Comparison of ENCODE assay signal across 9 mouse cellular contexts in genomic region chr15:85675126-85675525, GRCm38 (mm10). TPM values are rescaled to one million over a fixed set of nuclear protein-coding genes. Genes with fewer than 3 reads are reported as not detected.
A peak's percentile ranks its signal among the peaks of the same experiment; 100 is the strongest.
DNase-seq lines count a peak whose midpoint lies in the region; ATAC-seq and TF ChIP-seq lines count a peak whose summit lies in the region.
"Had no signal": no experiment of that assay in that cellular context is flagged by ENCODE, and none has a peak within 500 bp of the region (broad histone marks: within the 10 kb centered on the region; RNA-seq: fewer than 3 reads in every experiment).

No protein-coding gene starts in this region.

- H3K9ac ChIP-seq in hindbrain, embryonic 12.5 days, result peak overlapping the region; percentile 35; the same call in 1 of the 2 replicates
- no peak overlapping the region for H3K9ac ChIP-seq in hindbrain, embryonic 11.5 days (ENCODE audit: low read depth, low read length)
- peak overlapping the region; percentile 38; the same call in 1 of the 2 replicates for H3K9ac ChIP-seq in lung, embryonic 16.5 days (ENCODE audit: low read length)
- H3K9ac ChIP-seq in lung, postnatal 0 days (replicated peaks; ENCODE audit: low read depth), result no peak overlapping the region
- peak overlapping the region; percentile 97 for H3K9ac ChIP-seq in hindbrain, embryonic 14.5 days

- H3K9me3 ChIP-seq in hindbrain, embryonic 12.5 days (replicated peaks), result no peaks in the 10 kb centered on the region
- H3K9me3 ChIP-seq in hindbrain, embryonic 11.5 days (ENCODE audit: control insufficient read depth, low read length), result no peaks in the 10 kb centered on the region
- H3K9me3 ChIP-seq in lung, embryonic 16.5 days (ENCODE audit: control insufficient read depth, low read length), result no peaks in the 10 kb centered on the region
- no peaks in the 10 kb centered on the region for H3K9me3 ChIP-seq in lung, postnatal 0 days (ENCODE audit: low read length)
- H3K9me3 ChIP-seq in hindbrain, embryonic 14.5 days (ENCODE audit: control insufficient read depth, low read length), result no peaks in the 10 kb centered on the region

- no peak for TF ChIP-seq CTCF in lung, postnatal 0 days (IDR thresholded peaks at IDR 0.05)
- TF ChIP-seq CTCF in olfactory bulb, adult 2 months (IDR thresholded peaks at IDR 0.05; ENCODE audit: insufficient read depth, low read depth, low read length), result no peak

- WGBS in hindbrain, embryonic 12.5 days, result 89% methylated on average over 7 of the region's 7 CpGs
- 90% methylated on average over 7 of the region's 7 CpGs for WGBS in hindbrain, embryonic 11.5 days
- WGBS in lung, embryonic 16.5 days, result 77% methylated on average over 7 of the region's 7 CpGs
- WGBS in lung, postnatal 0 days, result 77% methylated on average over 7 of the region's 7 CpGs
- WGBS in hindbrain, embryonic 14.5 days, result 80% methylated on average over 7 of the region's 7 CpGs
- WGBS in olfactory bulb, adult 2 months, result 5% methylated on average over 7 of the region's 7 CpGs

- ATAC-seq in hindbrain, embryonic 12.5 days (ENCODE audit: low FRiP score), result no peak
- no peak for ATAC-seq in hindbrain, embryonic 11.5 days (ENCODE audit: low FRiP score)
- ATAC-seq in lung, embryonic 16.5 days (ENCODE audit: low read depth), result no peak
- ATAC-seq in lung, postnatal 0 days, result no peak
- no peak for ATAC-seq in hindbrain, embryonic 14.5 days (ENCODE audit: low FRiP score)
- no peak for ATAC-seq in frontal cortex, adult (ENCODE audit: low TSS enrichment)

- no peak for TF ChIP-seq EP300 in lung, postnatal 0 days (IDR thresholded peaks at IDR 0.05)

- TF ChIP-seq POLR2A in olfactory bulb, adult 2 months (IDR thresholded peaks at IDR 0.05; ENCODE audit: insufficient read depth, low read depth, low read length), result no peak

- DNase-seq in hindbrain, embryonic 11.5 days (ENCODE audit: low spot score), result no peak
- no peak for DNase-seq in lung, postnatal 0 days (ENCODE audit: low spot score)
- DNase-seq in hindbrain, embryonic 14.5 days (ENCODE audit: low spot score), result no peak
- DNase-seq: embryo, embryonic 11 days had no signal

- no peak overlapping the region for H3K27ac ChIP-seq in hindbrain, embryonic 12.5 days
- no peak overlapping the region for H3K27ac ChIP-seq in hindbrain, embryonic 11.5 days (ENCODE audit: low read depth, low read length)
- no peak overlapping the region for H3K27ac ChIP-seq in lung, embryonic 16.5 days (ENCODE audit: low read length)
- H3K27ac ChIP-seq in lung, postnatal 0 days (ENCODE audit: low read length), result no peak overlapping the region
- peak overlapping the region; percentile 7; the same call in 1 of the 2 replicates for H3K27ac ChIP-seq in hindbrain, embryonic 14.5 days
- H3K27ac ChIP-seq in olfactory bulb, adult 2 months (ENCODE audit: insufficient read depth, low read depth, low read length), result peak overlapping the region; percentile 97
- H3K27ac ChIP-seq: macrophage had no signal

- H3K36me3 ChIP-seq in hindbrain, embryonic 12.5 days, result 0 out of 2 replicates have a peak, but pooled peaks cover 3% of the 10 kb centered on the region
- no peaks in the 10 kb centered on the region for H3K36me3 ChIP-seq in hindbrain, embryonic 11.5 days (ENCODE audit: control insufficient read depth, insufficient read depth, low read length)
- peaks cover 7% of the 10 kb centered on the region; the same call in 1 of the 2 replicates for H3K36me3 ChIP-seq in lung, embryonic 16.5 days (ENCODE audit: control insufficient read depth, insufficient read depth, low read length)
- H3K36me3 ChIP-seq in lung, postnatal 0 days (ENCODE audit: insufficient read depth, low read length), result no peaks in the 10 kb centered on the region
- peaks cover 29% of the 10 kb centered on the region for H3K36me3 ChIP-seq in hindbrain, embryonic 14.5 days (replicated peaks; ENCODE audit: control insufficient read depth, insufficient read depth)

- H3K27me3 ChIP-seq in hindbrain, embryonic 12.5 days, result peaks cover 83% of the 10 kb centered on the region
- H3K27me3 ChIP-seq in hindbrain, embryonic 11.5 days (ENCODE audit: control insufficient read depth, insufficient read depth, low read length), result peaks cover 66% of the 10 kb centered on the region
- H3K27me3 ChIP-seq in lung, embryonic 16.5 days (ENCODE audit: control insufficient read depth, insufficient read depth, low read depth, low read length), result no peaks in the 10 kb centered on the region
- no peaks in the 10 kb centered on the region for H3K27me3 ChIP-seq in lung, postnatal 0 days (replicated peaks; ENCODE audit: insufficient read depth, low read length)
- peaks cover 16% of the 10 kb centered on the region; the same call in 1 of the 2 replicates for H3K27me3 ChIP-seq in hindbrain, embryonic 14.5 days (ENCODE audit: control insufficient read depth, insufficient read depth, low read length)

- H3K4me2 ChIP-seq in hindbrain, embryonic 12.5 days (replicated peaks), result peak overlapping the region; percentile 79
- no peak overlapping the region for H3K4me2 ChIP-seq in hindbrain, embryonic 11.5 days (replicated peaks; ENCODE audit: low read depth, low read length)
- H3K4me2 ChIP-seq in lung, embryonic 16.5 days (ENCODE audit: low read depth, low read length), result no peak overlapping the region
- H3K4me2 ChIP-seq in lung, postnatal 0 days (replicated peaks; ENCODE audit: low read depth, low read length), result no peak overlapping the region
- peak overlapping the region; percentile 80 for H3K4me2 ChIP-seq in hindbrain, embryonic 14.5 days (replicated peaks)

- H3K4me1 ChIP-seq in hindbrain, embryonic 12.5 days, result peaks cover 53% of the 10 kb centered on the region
- H3K4me1 ChIP-seq in hindbrain, embryonic 11.5 days (replicated peaks; ENCODE audit: control insufficient read depth, insufficient read depth, low read length), result 0 out of 2 replicates have a peak, but pooled peaks cover 2% of the 10 kb centered on the region
- H3K4me1 ChIP-seq in lung, embryonic 16.5 days (replicated peaks; ENCODE audit: control insufficient read depth, insufficient read depth, low read length), result peaks cover 55% of the 10 kb centered on the region
- H3K4me1 ChIP-seq in lung, postnatal 0 days (ENCODE audit: insufficient read depth, low read depth, low read length), result peaks cover 21% of the 10 kb centered on the region; the same call in 1 of the 2 replicates
- H3K4me1 ChIP-seq in hindbrain, embryonic 14.5 days (replicated peaks; ENCODE audit: control insufficient read depth, insufficient read depth, low read length), result peaks cover 56% of the 10 kb centered on the region
- peaks cover 20% of the 10 kb centered on the region for H3K4me1 ChIP-seq in olfactory bulb, adult 2 months (ENCODE audit: control insufficient read depth, insufficient read depth, low read length)

- H3K4me3 ChIP-seq in hindbrain, embryonic 12.5 days, result peak overlapping the region; percentile 15; the same call in 1 of the 2 replicates
- H3K4me3 ChIP-seq in hindbrain, embryonic 11.5 days (ENCODE audit: low read depth, low read length), result no peak overlapping the region
- no peak overlapping the region for H3K4me3 ChIP-seq in lung, embryonic 16.5 days (ENCODE audit: low read length)
- H3K4me3 ChIP-seq in lung, postnatal 0 days (ENCODE audit: low read depth, low read length), result no peak overlapping the region
- peak overlapping the region; percentile 89 for H3K4me3 ChIP-seq in hindbrain, embryonic 14.5 days (replicated peaks; ENCODE audit: low read length)
- peak overlapping the region; percentile 43 for H3K4me3 ChIP-seq in olfactory bulb, adult 2 months (ENCODE audit: insufficient read depth, low read depth, low read length)

RNA-seq across cellular contexts. Expression of gene Ppara, which starts 59.7 kb away (rescaled TPM):
- 1.0 and 1.1 TPM in 2 replicates for polyA plus RNA-seq in hindbrain, embryonic 12.5 days (2016; fragmentation: Nextera tagmentation; extraction: Ambion mirVana)
- 0.49 and 1.5 TPM in 2 replicates for polyA plus RNA-seq in hindbrain, embryonic 11.5 days (2014; fragmentation: Nextera tagmentation; extraction: Ambion mirVana)
- polyA plus RNA-seq in lung, embryonic 16.5 days (2015; fragmentation: Nextera tagmentation; extraction: Ambion mirVana), result 5.2 and 5.9 TPM in 2 replicates
- 5.1 and 5.2 TPM in 2 replicates for polyA plus RNA-seq in lung, postnatal 0 days (2015; fragmentation: Nextera tagmentation; extraction: Ambion mirVana)
- polyA plus RNA-seq in hindbrain, embryonic 14.5 days (2014; fragmentation: Nextera tagmentation; extraction: Ambion mirVana), result 1.2 and 1.6 TPM in 2 replicates
- not detected in 2 replicates for polyA plus RNA-seq in olfactory bulb, adult 2 months (2012; ENCODE audit: insufficient read depth, insufficient read length, low replicate concordance, missing spikeins)
- polyA plus RNA-seq: macrophage had no signal

Comparison
In these comparisons a context has a peak if more than half of its experiments do, and no peak if none do; other contexts are left out.
1. H3K27ac ChIP-seq: peak in hindbrain, embryonic 14.5 days (single experiment) and olfactory bulb, adult 2 months (single experiment); none in hindbrain, embryonic 12.5 days (single experiment), hindbrain, embryonic 11.5 days (single experiment), lung, embryonic 16.5 days (single experiment) and lung, postnatal 0 days (single experiment).
2. H3K4me2 ChIP-seq: peak in hindbrain, embryonic 12.5 days (single experiment) and hindbrain, embryonic 14.5 days (single experiment); none in hindbrain, embryonic 11.5 days (single experiment), lung, embryonic 16.5 days (single experiment) and lung, postnatal 0 days (single experiment).
3. H3K4me3 ChIP-seq: peak in hindbrain, embryonic 12.5 days (single experiment), hindbrain, embryonic 14.5 days (single experiment) and olfactory bulb, adult 2 months (single experiment); none in hindbrain, embryonic 11.5 days (single experiment), lung, embryonic 16.5 days (single experiment) and lung, postnatal 0 days (single experiment).
4. H3K9ac ChIP-seq: peak in hindbrain, embryonic 12.5 days (single experiment), lung, embryonic 16.5 days (single experiment) and hindbrain, embryonic 14.5 days (single experiment); none in hindbrain, embryonic 11.5 days (single experiment) and lung, postnatal 0 days (single experiment).